10 mouse cellular contexts compared by ENCODE assay signal in the genomic region with DNA sequence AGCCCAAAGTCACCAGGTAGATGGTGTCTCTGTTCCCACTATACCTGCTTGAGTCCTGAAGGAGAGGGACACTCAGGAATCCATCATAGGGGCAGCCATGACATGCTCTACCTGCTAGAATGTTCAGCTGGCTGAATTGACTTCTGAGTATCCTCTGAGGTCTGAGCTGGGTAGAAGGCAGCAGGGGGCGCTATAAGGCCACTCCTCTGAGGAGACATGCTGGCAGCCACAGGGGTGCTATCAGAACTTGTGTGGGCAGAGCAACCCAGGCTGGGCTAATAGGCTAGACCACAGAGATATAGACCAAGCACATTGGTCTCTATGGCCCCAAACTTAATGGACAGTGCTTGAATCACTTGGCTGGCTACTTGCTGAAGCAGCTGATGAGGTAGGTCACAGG. TPM values are rescaled to one million over a fixed set of nuclear protein-coding genes. Genes with fewer than 3 reads are reported as not detected.
DNase-seq lines count a peak whose midpoint lies in the region; ATAC-seq and TF ChIP-seq lines count a peak whose summit lies in the region.
"Had no signal": no experiment of that assay in that cellular context is flagged by ENCODE, and none has a peak within 500 bp of the region (broad histone marks: within the 10 kb centered on the region; RNA-seq: fewer than 3 reads in every experiment).

No protein-coding gene starts in this region.

- H3K27me3 ChIP-seq in G1E (ENCODE audit: insufficient read depth, low read length): peaks cover 18% of the 10 kb centered on the region
- no peaks in the 10 kb centered on the region for H3K27me3 ChIP-seq in small intestine, adult 2 months (ENCODE audit: control insufficient read depth, insufficient read depth, low read length)

- ATAC-seq in G1E (ENCODE audit: extremely low read depth, insufficient number of reproducible peaks, low FRiP score, poor library complexity, severe bottlenecking): no peak
- ATAC-seq: forebrain, embryonic 13.5 days had no signal

- TF ChIP-seq CTCF in G1E (IDR thresholded peaks at IDR 0.05; ENCODE audit: low read depth, low read length): peak; percentile 25
- TF ChIP-seq CTCF in small intestine, adult 2 months (IDR thresholded peaks at IDR 0.05; ENCODE audit: extremely low read depth, insufficient read length, insufficient replicate concordance, low read depth, low read length): peak; percentile 55; the same call in 1 of the 2 replicates

- WGBS in small intestine, adult 2 months: 4% methylated on average over 1 of the region's 1 CpGs

- no peak for TF ChIP-seq POLR2A in small intestine, adult 2 months (IDR thresholded peaks at IDR 0.05; ENCODE audit: low read depth, low read length)

- H3K4me3 ChIP-seq in G1E (ENCODE audit: low read depth, low read length): no peak overlapping the region
- no peak overlapping the region for H3K4me3 ChIP-seq in small intestine, adult 2 months (ENCODE audit: low read depth, low read length)
- H3K4me3 ChIP-seq: forebrain, embryonic 13.5 days; hindbrain, embryonic 10.5 days had no signal

- H3K4me1 ChIP-seq in G1E (ENCODE audit: insufficient read depth, low read depth, low read length): no peaks in the 10 kb centered on the region
- H3K4me1 ChIP-seq in small intestine, adult 2 months (ENCODE audit: control insufficient read depth, insufficient read depth, insufficient read length, low read length): no peaks in the 10 kb centered on the region
- H3K4me1 ChIP-seq: forebrain, embryonic 13.5 days had no signal

- H3K27ac ChIP-seq in small intestine, adult 2 months (ENCODE audit: insufficient read depth, low read depth, low read length): no peak overlapping the region
- H3K27ac ChIP-seq: forebrain, embryonic 13.5 days; hindbrain, embryonic 10.5 days had no signal

- H3K9me3 ChIP-seq in G1E (replicated peaks): no peaks in the 10 kb centered on the region
- H3K9me3 ChIP-seq: forebrain, embryonic 13.5 days; hindbrain, embryonic 10.5 days had no signal

- DNase-seq in kidney, postnatal 10 days: peak; percentile 24
- DNase-seq in kidney, adult 9 months: no peak
- peak; percentile 30 for DNase-seq in G1E (ENCODE audit: low spot score)
- DNase-seq in c-Kit-positive CD71-positive TER-119-positive erythroid progenitor cells, embryonic 14.5 days (ENCODE audit: low spot score): peak; percentile 32
- DNase-seq in urinary bladder, adult 18-20 months (ENCODE audit: low spot score in 2 of 2): no peak
- DNase-seq in gastrocnemius, postnatal 10 days: no peak
- no peak for DNase-seq in layer of hippocampus, postnatal 36 days

- H3K36me3 ChIP-seq in G1E (replicated peaks): no peaks in the 10 kb centered on the region
- H3K36me3 ChIP-seq in small intestine, adult 2 months (ENCODE audit: control insufficient read depth, insufficient read depth, low read length): no peaks in the 10 kb centered on the region
- H3K36me3 ChIP-seq: hindbrain, embryonic 10.5 days had no signal

RNA-seq across cellular contexts. Expression of a gene that starts 27.8 kb away (rescaled TPM):
- total RNA-seq in G1E (2014; fragmentation: Nextera tagmentation): not detected in 2 replicates
- 0.29 and 0.66 TPM in 2 replicates for total RNA-seq in G1E (2017)
- not detected in 2 replicates for polyA plus RNA-seq in G1E (2012)
- 1.2 and 3.0 TPM in 2 replicates for polyA plus RNA-seq in small intestine, adult 2 months (2012; rRNA removed)
- total RNA-seq in gastrocnemius, postnatal 10 days (2021): under 1 TPM; 0.07 to 0.28 TPM
- 10 to 100 TPM; 21.4 to 23.5 TPM for total RNA-seq in layer of hippocampus, postnatal 36 days (2021)

Comparison
In these comparisons a context has a peak if more than half of its experiments do, and no peak if none do; other contexts are left out.
1. DNase-seq: peak in kidney, postnatal 10 days (single experiment), G1E (single experiment) and c-Kit-positive CD71-positive TER-119-positive erythroid progenitor cells, embryonic 14.5 days (single experiment); none in kidney, adult 9 months (single experiment), urinary bladder, adult 18-20 months (0 of 2), gastrocnemius, postnatal 10 days (single experiment) and layer of hippocampus, postnatal 36 days (0 of 2).
2. RNA of a gene that starts 27.8 kb away (total RNA-seq): 21.4 to 23.5 TPM in layer of hippocampus, postnatal 36 days; 0.29 to 0.66 TPM in G1E and 0.07 to 0.28 TPM in gastrocnemius, postnatal 10 days; every median in the first group is over 10 times any median in the second.